Mouse (Mus musculus): Measurements from ENCODE around the gene Snx20.

Gene Snx20

DNA sequence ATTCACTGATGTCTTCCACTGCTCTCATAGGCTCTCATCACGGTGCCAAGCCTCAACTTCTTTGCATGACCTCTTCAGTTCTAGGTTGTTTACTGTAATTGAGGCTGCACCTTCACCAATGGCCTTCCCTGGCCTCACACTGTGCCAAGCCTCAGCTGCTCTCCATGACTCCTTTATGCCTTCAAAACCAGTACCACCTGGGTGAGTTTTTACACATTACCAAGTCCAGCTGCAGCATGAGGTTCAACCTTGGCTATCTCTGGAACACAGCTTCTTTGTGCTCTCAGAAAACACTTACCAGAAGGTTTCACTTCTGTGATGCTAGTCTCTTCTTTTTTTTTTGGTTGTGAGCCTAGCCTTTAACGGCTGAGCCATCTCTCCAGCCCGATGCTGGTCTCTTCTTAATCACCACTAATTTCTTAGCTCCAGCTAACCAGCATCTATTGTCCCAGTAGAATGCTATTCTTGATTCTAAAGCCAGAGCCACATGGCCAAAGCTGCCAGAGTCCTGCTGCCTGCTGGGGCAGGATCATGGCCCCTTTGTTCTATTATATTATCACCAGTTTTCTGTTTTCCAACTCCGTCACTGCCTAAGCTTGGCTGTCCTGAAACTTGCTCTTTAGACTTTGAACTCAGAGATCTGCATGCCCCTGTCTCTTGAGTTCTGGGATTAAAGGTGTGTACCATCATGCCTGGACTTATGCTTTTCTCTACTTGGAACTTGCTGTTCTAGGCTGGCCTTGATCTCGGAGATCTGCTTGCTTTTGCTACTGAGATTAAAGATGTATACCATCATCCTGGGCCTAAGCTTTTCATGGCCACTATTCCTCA is 7.0 kb upstream of the Snx20 start:
- no peak for DNase-seq (ENCODE audit: low spot score in 2 of 2)

DNA sequence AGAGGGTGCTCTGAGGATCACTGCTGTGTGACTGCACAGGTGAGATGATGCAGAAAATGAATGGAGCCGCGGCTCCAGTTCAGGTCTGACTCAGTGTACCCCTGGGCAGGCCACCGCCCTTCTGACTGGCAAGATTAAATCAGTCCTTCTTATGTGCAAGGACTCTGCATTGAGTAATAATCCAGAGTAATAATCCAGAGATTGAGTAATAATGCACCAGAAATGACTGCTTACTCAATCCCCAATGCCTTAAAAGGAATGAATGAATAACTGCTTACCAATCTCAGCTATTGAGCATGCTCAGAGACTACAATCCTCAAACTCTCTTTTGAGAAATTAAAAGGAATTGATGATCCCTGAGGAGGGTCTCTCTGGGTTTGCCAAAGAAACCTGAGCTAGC is 3.0 kb upstream of the Snx20 start:
- DNase-seq (ENCODE audit: low spot score in 2 of 2) = no peak

DNA sequence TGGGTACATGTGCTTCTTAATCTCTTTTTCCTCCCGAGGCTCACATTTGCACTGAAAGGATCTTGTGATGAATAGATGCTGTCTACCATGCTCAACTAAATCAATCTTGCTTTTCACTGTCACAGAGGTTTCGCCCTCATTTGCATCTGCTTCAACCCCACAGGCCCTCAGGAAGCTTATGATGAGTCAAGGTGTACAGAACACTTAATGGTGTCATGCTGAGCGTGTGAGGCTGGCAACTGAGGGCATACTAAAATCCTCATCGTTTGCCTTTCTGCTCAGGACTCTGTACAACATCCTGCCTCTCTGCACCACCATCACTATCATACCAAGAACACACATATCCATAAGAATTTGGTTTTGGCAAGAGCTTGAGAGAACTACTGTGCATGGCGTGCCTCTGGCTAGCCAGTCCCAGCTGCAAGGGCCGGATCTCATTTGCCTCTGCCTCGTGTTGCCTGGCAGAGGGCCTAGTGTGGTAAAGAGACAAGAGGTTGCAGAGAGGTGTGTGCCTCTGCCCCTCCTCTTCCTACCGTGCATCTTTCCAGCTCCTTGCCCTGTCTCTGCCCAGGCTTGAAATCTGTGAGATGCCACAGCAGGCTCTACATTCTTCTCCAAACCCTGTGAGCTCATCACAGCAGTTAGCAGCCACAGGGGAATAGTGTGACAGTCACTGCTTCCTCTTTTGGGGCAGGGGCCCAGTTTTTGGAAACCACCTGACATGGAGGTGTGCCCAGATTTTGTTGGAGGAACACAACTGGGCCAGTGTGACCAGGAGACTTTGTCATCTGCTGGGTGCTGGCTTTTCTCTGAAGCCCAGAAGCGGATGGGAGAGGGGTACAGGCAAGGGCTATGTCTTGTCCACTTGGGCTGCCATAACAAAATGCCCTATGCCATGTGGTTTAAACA is 1.4 kb upstream of the Snx20 start:
- no peak for DNase-seq (ENCODE audit: low spot score in 2 of 2)

DNA sequence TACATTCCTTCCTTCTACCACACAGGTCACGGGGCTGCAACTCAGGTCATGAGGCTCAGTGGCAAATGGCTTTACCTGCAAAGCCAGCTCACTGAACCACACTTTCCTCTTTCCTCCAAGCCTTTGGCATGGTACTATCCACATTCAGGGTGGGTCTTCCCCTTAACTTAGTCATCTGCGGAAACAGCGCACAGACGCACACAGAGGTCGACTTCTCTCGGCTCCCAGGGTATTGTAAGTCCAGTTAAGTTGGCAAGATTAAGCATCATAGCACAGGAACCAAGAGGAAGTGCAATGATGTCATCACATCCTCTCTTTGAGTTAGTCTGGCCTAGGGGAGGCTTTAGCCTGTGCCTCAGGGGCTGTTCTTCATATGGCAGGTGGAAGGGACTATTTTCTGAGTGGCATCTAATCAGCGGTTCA is 2.6 kb downstream of the Snx20 start:
- DNase-seq (ENCODE audit: low spot score in 2 of 2) = no peak

DNA sequence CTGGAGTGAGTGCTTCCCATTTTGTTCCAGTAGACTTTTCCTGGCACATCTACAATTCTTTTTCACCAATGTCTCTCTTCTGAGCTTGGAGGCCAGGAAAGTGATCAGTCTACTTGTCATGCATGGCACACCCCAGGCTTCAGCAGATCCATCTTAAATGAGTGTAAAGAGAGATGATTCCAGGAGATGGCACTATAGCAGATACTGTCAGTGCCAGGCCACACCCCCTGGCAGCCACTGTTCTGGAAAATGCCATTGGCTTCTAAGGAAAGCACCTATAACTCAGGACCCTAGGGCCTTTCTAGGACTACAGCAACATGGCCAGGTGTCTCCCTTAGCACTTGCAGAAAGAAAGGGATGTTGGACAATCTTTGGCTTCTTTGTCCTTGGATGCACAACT is 4.8 kb downstream of the Snx20 start:
- DNase-seq (ENCODE audit: low spot score in 2 of 2) = peak in 1 of 2 experiments; percentile 42

DNA sequence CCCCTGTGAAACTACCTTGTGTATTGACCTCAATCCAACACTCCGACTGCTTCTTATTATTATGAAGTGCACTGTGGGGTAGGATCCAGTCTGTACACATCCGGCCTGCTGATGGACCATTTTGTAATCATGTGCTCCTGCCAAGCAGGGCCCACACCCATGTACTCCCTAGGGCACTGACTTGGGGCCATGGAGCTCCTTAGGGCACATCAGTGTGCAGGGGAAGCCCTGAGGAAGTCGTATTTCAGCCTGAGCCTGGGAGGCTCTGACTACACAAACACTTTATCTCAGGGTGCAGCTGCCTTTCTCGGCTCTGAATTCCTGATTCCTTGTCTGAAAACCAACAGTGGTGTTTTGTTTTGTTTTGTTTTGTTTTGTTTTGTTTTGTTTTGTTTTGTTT is 5.7 kb downstream of the Snx20 start:
- no peak for DNase-seq (ENCODE audit: low spot score in 2 of 2)

DNA sequence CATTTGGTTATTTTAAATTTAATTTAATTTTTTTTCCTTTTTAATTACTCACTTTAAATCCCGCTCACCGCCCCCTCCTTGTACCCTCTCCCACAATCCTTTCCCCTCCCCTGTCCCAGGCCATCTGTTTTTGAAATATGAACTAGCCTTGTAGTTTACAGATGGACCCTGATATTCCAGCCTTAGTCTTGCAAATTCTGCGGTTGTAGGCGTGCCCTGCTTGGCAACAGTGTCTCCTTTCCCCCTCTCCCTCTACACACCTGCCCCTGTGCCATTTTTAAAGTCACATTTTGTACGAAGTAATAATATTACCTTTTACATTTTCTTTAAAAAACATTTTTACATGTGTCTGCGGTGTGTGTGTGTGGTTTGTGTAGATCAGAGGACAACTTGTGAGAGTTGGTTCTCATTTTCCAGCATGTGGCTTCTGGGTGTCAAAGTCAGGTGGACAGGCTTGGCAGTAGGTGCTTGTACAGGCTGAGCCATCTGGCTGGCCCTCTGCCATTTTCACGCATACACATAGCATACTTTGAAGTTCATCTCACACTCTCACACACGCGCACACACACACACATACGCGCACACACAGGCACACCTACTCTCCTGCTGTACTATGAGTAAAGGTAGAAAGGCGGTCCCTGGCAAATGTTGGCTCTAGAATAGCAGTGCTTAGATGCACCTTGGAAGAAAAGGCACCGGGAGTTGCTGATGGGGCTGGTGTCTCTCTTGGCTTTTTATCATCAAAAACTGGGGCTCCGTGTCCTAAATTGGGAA is 7.7 kb downstream of the Snx20 start:
- peak in 1 of 2 experiments; percentile 67 for DNase-seq (ENCODE audit: low spot score in 2 of 2)

DNA sequence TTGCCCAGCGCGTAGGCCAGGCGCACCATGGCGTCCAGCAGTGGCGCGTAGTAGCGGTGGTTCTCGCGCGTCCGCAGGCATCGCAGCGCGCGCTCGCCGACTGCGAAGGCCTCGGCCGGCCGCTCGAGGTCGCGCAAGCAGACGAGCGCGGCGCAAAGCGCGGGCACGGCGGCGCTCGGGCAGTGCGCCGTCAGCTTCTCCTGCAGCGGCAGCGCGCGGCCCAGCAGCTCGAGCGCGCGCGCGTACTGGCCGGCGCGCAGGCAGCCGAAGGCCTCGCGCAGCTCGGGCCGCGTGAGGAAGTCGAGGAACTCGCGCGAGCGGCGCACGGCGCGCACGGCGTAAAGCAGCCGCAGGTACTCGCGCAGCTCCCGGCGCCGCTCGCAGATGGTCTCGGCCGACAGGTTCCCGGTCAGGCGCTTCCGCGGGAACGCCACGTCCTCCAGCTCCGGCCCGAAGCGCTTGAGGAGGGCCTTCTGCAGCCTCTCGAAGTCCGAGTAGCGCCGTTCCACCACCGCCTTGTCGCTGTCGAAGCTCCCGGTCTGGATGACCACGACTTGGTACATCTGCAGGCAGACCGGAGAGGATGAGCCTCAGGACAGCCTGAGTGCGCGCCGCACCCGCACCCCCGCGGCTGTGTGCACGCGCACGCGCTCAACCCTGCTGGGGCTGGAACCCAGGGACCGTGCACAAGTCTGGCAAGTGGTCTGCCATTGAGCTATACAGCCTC is 8.5 kb downstream of the Snx20 start:
- DNase-seq (ENCODE audit: low spot score in 2 of 2) = peak; percentile 61 to 73

DNA sequence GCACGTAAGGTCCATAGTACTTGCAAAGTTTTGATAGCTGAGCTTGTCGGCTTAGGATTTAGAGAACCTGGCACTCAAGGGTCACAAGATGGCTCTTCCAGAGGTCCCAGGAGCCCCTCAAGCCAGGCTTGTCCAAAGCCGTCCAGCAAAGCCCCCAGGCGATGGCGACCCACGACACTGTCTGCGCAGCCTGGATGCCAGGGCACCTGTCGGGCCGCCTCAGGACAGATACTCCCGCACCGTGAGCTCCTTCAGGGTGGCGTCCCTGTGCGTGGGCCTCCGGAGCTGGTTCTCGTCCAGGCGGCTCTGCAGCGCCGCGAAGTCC is 9.0 kb downstream of the Snx20 start:
- DNase-seq (ENCODE audit: low spot score in 2 of 2) = no peak

DNA sequence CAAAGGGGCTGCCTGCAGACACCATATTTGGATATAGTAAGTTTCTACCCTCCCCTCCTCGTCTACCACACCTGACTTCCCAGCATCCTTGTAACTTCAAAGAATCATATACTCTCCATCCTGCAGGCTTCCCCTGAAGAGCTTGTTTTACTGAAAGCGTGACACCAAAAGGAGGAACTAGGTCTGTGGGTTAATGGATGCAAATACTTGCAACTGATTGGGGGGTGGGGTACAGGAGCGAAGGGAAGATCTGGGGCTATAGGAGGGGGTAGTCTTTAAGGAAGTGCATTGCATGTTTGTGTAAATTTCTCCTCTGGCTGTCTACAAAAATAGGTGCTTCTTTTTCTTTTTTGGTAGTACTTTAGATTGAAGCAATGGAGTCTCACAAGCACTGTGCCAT is 9.5 kb downstream of the Snx20 start:
- no peak for DNase-seq (ENCODE audit: low spot score in 2 of 2)

DNA sequence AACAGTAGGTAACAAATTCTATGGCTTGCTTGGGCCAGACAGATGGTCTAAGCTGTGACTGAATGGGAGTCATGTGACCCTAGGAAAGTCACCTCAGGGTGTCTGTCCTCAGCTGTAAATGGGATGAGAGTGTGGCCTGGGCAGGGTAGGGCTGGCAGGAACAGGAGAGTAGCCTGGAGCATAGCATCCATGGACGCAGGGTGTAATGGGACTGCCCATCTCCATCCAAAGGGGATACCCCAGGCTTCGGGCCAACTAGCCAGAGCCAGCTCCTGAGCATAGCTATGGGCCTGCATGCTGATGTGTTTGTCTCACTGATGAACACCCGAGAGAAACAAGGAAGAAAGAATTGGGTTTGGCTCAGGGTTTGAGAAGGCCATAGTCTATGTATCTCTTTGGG is 11.7 kb downstream of the Snx20 start:
- DNase-seq (ENCODE audit: low spot score in 2 of 2) = no peak

DNA sequence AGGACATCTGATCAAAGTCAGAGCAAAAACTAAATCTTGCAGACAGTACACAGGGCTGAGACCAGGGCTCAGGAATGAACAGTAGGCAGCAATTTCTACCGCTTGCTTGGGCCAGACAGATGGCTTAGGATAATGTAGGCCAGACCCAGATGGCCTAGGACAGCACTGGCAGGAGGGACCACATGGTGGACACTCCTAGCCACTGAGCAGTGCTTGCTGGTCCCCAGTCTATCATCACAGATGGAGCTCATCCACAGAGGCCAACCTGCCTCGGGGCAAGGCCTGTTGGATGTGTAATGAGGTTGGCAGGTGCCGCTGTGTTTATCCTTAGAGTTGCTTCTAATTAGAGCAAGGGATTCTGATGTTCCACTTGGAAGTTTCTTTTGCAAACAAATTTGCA is 12.6 kb downstream of the Snx20 start:
- no peak for DNase-seq (ENCODE audit: low spot score in 2 of 2)

DNA sequence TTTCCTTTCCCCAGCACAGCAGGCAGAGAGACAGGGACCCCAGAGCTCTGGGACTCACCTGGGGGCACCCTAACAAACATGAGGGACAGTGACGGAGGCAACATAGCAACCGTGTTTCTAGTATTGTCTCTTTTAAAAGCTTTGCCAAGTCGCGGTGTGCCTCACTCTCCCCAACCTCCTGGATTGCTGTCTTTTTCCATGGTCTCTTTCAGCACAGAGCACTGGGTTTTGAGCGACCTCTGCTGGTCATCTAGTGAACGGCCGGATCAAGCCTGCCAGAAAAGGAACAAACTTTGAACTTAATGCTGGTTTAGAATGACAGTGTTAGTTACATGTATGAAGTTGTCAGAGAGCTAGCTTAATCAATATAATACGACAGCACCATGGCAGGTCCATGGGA is 14.5 kb downstream of the Snx20 start:
- peak in 1 of 2 experiments; percentile 81 for DNase-seq (ENCODE audit: low spot score in 2 of 2)

DNA sequence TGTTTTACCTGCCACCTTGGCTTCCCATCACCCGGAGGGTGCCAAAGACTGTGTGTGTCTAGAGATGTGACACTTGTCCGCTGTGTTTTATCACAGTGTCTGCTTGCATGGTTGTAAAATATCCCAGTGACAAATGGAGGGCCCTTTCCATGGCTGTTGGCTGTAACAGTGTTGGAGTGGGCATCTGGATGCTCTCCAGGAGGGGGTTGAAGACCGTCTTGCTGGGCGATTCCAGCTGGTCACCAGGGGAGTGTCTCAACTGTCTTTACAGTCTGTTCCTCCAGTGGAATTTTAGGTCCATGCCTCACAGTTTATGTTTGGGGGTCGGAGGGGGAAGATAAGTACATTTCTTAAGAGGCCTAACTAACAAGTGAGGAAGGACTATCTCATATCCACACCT is 15.0 kb downstream of the Snx20 start:
- DNase-seq (ENCODE audit: low spot score in 2 of 2) = no peak

DNA sequence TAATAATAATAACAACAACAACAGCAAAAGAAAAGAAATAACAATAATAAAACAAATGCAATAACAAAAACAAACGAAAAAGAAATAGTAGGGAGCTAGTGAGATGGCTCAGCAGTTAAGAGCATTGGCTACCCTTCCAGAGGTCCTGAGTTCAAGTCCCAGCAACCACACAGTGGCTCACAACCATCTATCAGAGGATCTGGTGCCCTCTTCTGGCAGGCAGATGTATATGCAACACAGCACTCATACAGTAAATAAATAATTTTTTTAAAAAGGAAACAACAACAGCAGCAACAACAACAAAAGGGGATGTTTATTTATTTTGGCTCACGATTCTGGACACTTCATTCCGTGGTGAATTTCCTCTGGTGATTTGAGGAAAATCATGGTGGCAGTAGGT is 16.4 kb downstream of the Snx20 start:
- no peak for DNase-seq (ENCODE audit: low spot score in 2 of 2)

DNA sequence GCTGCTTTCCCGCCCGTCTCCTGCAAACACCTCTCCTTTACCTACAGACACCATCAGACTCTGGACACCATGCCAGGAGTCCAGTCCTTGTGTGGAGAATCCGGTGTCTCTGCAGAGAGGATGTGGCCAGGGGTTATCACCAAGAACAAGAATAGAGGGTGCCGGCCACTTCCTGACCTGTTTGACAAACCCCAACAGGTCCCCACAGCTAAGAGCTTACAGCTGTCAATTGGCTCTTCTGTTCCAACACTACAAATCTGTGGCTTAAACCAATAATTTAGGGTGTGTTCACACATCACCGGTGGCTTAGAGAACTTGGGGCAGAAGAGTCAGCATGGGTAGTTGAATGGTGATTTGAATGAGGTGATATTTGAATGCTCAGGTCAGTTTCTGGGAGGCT is 17.3 kb downstream of the Snx20 start:
- DNase-seq (ENCODE audit: low spot score in 2 of 2) = no peak

DNA sequence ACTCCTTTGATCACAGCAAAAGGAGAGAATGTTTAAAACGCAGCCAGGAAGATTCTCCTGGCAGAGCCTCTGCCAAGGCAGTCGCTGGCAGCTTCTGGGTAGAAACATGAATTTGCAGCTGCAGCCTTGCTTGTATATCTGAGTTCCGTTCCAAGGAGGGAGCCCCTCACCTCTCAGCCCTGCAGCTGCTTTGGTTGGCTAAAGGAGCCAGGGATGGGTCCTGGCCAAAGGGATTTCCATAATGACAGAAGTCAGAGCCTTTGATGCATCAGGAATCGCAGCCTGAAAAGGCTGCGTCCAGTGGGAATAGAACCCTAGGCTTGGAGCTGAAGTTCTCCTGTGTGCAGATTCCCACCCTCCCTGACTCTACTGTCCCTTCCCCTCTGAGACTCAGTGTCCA is 20.9 kb downstream of the Snx20 start:
- DNase-seq (ENCODE audit: low spot score in 2 of 2) = no peak

DNA sequence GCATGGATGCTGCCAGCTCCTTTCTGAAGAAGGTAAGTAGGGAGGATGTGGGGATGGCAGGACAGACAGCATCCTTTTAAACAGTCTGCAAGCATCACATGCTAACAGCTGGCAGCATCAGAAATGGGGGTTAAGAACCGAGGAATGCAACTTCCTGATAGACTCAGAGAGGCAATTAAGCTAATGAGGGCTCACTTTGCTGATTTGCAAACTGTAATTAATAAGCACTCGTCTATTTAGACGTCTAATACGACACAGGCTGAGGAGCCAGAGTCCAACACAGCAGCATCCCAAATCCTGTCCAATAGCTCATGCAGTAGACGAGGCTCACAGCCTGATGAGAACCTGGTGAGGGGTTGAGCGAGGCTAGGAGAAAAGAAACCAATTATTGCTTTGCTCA is 25.7 kb downstream of the Snx20 start:
- no peak for DNase-seq (ENCODE audit: low spot score in 2 of 2)

DNA sequence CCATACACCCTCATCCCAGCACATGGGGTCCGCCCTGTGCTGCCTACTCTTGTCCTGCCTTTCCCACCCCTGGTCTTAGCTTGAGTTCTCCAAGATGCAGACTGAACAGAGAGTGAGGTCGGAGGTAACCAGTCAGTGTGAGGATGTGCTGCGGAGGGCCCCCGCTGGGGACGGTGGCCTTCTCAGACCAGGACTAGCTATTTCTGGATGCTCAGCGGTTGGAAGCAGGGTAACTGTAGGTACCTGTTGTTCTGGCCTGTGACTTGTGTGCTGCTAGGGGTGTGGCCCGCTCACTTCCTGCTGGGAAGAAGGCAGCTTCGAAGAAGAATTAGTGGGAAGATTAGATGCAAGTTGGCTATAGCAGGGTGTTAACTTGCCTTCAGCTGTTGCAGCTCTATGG is 26.9 kb downstream of the Snx20 start:
- DNase-seq (ENCODE audit: low spot score in 2 of 2) = no peak

DNA sequence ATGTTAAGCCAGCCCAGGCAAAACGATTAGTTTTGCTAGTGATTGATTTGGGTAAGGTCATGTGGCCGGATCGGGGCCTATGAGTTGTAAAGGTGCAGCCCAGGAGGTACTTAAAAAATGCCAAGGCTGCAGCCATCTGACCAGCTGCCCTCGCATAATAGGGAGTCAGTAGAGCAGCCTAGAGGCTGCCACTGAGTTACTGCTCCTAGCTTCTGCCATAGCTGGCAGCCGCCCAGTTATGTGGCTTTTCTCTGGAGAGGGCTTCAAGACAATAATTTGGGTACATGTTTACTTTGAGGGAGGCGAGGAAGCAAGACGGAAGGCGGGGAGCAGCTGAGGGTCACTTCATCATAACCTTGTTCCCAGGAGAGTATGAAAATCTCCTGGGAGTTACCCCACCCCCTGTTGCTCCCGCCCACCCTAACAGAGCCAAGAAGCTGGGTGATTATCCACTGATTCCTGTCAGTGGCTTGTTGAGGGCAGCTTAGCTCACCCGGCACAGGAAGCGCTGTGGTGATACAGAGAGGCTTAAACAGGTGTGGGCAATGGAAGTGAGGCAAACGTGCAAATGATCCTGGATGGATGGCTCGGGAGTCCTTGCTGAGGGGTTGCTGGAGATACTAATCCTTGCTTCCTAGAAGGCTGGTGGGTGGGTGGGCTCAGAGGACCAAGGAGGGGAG is 30.4 kb downstream of the Snx20 start:
- DNase-seq (ENCODE audit: low spot score in 2 of 2) = no peak

Measured in left cerebral cortex, adult 9 months (tissue).